Mouse (Mus musculus): Measurements from ENCODE around the gene Rnf31.

Rnf31 gene

DNA sequence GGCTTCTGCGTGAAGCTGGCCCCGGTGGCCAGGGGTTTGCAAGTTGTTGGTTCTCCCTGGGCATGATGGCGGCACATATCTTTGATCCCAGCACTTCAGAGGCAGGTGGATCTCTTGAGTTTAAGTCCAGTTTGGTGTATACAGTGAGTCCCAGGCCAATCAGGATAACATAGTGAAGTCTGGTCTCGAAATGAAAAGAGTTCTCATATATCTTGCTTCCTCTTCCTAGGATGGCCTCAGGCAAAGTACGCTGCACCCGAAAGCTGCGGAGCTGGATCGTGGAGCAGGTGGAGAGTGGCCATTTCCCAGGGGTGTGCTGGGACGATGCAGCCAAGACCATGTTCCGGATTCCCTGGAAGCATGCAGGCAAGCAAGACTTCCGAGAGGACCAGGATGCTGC, 13.3 kb downstream of the Rnf31 start:
- DNase-seq (ENCODE audit: low read depth, low spot score) = peak; percentile 29

DNA sequence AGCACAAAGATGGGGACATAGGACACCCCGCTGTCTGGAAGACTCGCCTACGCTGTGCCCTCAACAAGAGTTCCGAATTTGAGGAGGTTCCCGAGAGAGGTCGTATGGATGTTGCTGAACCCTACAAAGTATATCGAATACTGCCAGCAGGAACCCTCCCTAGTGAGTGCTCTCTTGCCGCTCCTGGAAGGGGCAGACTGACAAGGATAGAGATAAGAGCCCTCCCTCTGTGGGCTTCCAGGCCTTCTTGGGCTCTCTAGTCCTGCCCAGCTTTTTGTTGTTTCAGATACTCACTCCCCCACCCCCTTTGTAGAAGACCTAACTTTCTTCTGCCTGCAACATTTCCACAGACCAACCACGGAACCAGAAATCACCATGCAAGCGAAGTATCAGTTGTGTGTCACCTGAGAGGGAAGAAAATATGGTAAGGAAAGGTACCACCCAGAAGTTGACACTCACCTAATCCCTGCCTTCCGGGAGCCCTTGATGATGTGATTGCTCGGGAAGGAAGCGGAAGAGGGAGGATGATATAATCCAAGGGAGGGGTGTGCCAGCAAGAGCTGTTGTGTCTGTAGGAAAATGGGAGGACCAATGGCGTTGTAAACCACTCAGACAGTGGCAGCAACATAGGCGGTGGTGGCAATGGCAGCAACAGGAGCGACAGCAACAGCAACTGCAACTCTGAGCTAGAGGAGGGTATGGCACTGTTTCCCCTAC, 14.4 kb downstream of the Rnf31 start:
- DNase-seq (ENCODE audit: low read depth, low spot score) = no peak

DNA sequence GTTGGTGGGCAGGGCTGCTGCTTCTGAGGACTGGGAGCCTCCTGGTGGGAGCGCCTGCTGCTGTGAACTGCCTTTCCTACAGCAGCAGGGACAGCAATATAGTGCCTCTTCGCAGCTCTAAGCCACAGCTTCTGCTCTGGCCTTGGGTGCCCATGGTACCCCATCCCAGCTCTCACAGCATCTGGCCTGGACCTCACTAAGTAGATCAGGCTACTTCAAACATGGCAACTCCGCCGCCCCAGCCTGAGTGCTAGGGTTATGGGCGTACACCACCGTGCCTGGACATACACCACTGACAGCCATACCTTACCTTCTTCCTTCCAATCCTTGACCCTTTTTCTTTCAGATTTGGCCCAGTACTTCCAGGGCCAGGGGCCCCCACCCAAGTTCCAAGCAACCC, 16.8 kb downstream of the Rnf31 start:
- DNase-seq (ENCODE audit: low read depth, low spot score) = no peak

GRCm38 (mm10) chr14:55613346-55613745, 21.8 kb downstream of the Rnf31 start:
- no peak for DNase-seq (ENCODE audit: low read depth, low spot score)

- no peak for DNase-seq (ENCODE audit: low read depth, low spot score)
These were observed 23.2 kb downstream of the Rnf31 start for GRCm38 (mm10) chr14:55614565-55615178.

- no peak for DNase-seq (ENCODE audit: low read depth, low spot score)
These were observed 24.4 kb downstream of the Rnf31 start for GRCm38 (mm10) chr14:55615876-55616275.

DNA sequence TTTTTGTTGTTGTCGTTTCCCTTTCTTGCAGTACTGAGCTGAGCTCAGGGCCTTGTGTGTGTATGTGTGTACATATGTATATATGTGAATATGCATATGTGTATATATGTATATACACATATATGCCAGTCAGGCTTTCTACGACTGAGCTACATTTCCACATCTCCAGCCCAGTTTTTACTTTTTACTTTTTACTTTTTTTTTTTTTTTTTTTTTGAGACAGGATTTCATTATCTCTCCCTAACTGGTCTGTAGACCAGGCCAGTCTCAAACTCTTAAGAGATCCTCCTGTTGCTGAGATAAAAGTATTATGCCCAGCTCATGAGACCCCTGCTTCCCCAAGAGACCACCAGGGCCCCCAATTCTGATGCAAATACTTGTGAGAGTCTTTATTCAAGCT, 25.3 kb downstream of the Rnf31 start:
- DNase-seq (ENCODE audit: low read depth, low spot score) = no peak

DNA sequence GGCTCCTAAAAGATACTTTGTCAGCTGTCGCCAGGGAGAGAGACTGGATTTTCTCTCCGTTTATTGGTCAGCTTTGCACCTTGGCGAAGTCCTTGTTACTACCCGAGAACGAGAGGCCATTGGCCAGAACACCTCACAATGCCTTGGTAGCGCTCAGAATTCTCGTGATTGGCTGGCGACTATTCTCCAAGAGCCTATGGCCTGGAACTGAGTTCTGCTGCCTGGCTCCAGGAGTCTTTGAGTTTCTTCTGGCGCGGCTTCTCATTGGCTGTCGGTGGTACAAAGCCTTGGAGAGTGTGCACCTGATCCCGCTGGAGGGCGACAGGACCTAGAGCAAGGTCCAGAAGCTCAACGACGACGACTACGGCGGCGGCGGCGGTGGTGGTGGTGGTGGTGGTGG, 26.3 kb downstream of the Rnf31 start, which contains the start of gene Rec8:
Gene Rec8, plus strand, starts transcription at position 216 of the 400 bp plus-strand sequence.
- DNase-seq (ENCODE audit: low read depth, low spot score) = peak; percentile 97

GRCm38 (mm10) chr14:55618486-55619195, 27.1 kb downstream of the Rnf31 start:
- no peak for DNase-seq (ENCODE audit: low read depth, low spot score)

- DNase-seq (ENCODE audit: low read depth, low spot score) = no peak
These were observed 36.7 kb downstream of the Rnf31 start for GRCm38 (mm10) chr14:55628077-55628827.

DNA sequence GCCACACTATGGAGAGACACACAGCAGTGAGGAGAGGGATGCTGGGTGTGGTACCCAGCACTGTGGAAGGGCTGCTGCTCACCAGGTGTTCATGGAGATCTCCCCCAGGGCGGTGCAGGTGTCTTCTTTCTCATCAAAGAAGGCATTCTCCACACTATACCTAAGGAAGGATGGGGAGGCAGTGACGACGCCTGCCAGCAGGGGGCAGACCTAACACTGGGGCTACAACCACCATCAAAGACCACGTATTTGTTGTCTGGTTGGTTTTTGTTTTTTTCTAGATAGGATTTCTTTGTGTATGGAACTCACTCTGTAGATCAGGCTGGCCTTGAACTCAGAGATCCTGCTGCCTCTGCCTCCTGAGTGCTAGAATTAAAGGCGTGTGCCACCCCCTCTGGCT, 37.8 kb downstream of the Rnf31 start:
- peak; percentile 68 for DNase-seq (ENCODE audit: low read depth, low spot score)

DNA sequence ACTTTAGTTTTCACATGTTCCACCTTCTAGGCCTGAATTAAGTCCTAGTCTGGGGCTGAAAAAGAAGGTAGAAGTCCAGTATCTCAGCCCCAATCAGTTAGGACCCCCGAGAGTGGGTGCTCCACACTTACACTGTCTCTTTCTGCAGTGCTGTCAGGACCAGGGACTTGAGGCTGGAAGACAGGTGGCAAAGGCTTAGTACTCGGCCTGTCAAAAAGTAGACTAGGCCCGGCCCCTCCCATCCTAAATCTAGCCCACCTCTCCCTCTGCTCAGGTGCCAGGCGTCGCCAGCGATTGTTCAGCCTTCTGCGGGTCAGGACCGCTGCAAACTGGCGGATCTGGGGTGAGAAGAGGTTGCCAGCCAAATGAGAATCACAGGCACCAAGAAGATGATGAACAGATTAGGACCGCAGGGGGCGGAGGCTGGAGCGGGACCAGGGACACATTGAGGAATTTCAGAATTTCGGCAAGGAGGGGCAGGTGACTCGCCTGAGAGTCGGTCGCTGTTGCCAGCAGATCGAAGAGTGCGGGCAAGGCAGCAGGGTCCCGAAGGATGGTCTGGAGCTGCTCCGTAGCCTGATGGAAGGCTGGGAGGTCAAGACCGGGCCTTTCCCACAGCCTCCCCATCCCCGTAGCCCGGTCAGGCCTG, 43.5 kb downstream of the Rnf31 start:
- DNase-seq (ENCODE audit: low read depth, low spot score) = peak; percentile 25

- DNase-seq (ENCODE audit: low read depth, low spot score) = peak; percentile 90
These were observed 44.1 kb downstream of the Rnf31 start, which contains the start of gene Ipo4 for GRCm38 (mm10) chr14:55635523-55636007. TSS of gene Ipo4 (minus strand) at chr14:55635957.

DNA sequence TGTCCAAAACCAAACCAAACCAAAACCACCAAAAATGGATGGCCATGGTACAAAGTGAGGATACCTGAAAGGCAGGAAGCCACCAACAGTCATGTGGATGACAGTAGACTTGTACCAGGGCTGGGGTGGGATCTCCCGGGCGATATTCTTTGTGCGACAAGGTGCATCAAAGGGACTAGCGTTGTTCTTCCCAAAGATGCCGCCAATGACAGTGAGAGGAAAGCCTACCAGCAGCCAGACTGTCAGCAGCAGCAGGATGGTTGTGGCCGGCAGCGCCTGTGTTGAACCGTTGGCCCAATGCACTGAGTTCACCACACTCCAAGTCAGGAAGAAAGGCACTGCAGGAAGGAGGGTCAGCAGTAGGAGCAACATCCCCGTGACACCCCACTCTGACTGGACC, 46.3 kb downstream of the Rnf31 start, which contains the start of gene Gm49378:
Gene Gm49378, minus strand, starts transcription at position 101 of the 400 bp plus-strand sequence.
- no peak for DNase-seq (ENCODE audit: low read depth, low spot score)

- no peak for DNase-seq (ENCODE audit: low read depth, low spot score)
These were observed 49.3 kb downstream of the Rnf31 start for GRCm38 (mm10) chr14:55640816-55641215.

GRCm38 (mm10) chr14:55641291-55641690, 49.8 kb downstream of the Rnf31 start:
- DNase-seq (ENCODE audit: low read depth, low spot score) = no peak

DNA sequence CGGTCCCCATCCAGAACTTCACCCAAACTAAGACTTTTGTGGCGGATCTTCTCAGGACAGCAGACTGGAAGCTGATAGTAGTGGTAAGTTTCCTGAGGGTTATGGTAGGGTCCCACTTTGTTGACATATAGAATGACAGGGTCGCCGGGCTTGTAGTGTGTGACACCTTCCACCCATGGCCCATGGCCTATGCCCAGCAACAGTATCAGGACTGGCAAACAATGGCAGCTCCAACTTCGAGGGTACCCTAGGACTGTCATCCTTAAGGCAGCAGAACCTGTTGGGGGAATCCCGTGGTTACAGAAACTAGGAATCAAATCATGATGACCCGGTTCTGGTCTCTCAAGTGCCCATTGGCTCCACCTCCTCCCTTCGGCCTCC, 51.2 kb downstream of the Rnf31 start:
- no peak for DNase-seq (ENCODE audit: low read depth, low spot score)

GRCm38 (mm10) chr14:55643060-55643907, 51.8 kb downstream of the Rnf31 start, which contains the start of gene Tm9sf1:
TSS of gene Tm9sf1 (minus strand) at chr14:55643806.
- peak; percentile 66 for DNase-seq (ENCODE audit: low read depth, low spot score)

GRCm38 (mm10) chr14:55644261-55644888, 52.9 kb downstream of the Rnf31 start:
- no peak for DNase-seq (ENCODE audit: low read depth, low spot score)

DNA sequence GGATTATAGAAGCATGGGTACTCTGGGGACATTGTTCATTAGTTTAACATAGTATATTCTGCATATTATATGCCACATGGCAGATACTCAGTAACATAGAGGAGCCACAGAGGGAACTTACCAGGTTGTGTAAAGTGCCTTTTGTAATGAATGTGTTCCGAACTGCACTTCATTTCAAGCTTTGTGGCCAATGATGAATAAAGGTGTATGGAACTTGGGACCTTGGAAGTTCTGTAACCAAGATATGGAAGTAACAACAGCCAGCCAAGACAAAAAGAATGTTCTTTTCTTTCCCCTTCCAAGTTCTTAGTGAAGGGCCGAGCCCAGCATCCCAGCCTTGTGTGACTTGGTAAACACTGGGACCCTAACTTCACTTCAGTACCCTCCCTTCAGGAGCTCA, 58.4 kb downstream of the Rnf31 start, which contains the start of gene Tssk4:
Gene Tssk4, plus strand, starts transcription at position 301 of the 400 bp plus-strand sequence.
- DNase-seq (ENCODE audit: low read depth, low spot score) = no peak
